Mouse (Mus musculus) urinary bladder, postnatal 4 days (tissue): ENCODE results near the gene Lims1.
A peak's percentile ranks its signal among the peaks of the same experiment; 100 is the strongest.

Source experiments
- DNase-seq, 2 experiments: peaks; one replicate each; pipeline ENCODE4 v3.0.0; 2021 to 2022; ENCODE audit warnings: low spot score in 2 of 2

The Lims1 gene

DNA sequence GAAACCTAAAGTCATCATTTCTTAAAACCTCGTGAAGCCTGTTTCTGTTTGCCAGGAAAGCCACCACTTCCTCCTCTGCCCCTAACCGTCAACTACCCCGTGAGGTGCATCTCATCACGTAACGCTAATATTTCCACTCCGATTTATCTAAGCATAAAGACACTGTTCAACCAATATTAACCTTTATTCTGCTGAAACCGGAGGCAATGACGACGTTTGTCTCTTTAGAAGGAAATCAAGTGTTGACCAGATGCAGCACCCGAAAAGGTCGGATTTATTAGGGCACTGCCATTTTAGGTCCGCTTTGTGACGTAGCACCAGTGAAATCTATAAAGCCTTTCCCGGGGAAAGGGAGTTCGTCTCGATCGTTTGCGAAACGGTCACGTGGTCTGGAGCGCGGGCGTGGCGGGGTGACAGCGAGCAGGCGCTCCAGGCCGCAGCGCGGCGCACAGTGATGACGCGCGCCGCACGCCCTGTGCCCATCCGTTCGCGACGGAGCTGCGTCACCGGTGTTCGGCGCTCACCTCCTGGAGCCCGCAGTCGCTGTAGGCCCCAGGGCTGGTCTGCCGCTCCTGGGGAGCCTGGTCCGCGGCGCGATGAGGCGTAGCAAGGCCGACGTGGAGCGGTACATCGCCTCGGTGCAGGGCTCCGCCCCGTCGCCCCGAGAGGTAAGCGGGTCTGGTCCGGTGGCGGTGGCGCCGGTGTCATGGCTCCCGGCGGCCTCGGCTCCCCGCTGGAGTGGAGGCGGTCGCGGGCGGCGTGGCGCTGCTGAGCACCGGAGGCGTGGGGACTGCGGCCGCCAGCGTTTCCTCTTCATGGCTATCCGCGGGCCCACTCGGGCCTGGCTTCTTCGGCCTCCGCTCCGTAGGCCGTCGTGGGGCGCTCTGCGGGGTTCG, 123.4 kb downstream of the Lims1 start, which contains the start of gene Ranbp2:
TSS of gene Ranbp2 (plus strand) at position 537 of the 896 bp plus-strand sequence.
- peak; percentile 96 to 98 for DNase-seq

DNA sequence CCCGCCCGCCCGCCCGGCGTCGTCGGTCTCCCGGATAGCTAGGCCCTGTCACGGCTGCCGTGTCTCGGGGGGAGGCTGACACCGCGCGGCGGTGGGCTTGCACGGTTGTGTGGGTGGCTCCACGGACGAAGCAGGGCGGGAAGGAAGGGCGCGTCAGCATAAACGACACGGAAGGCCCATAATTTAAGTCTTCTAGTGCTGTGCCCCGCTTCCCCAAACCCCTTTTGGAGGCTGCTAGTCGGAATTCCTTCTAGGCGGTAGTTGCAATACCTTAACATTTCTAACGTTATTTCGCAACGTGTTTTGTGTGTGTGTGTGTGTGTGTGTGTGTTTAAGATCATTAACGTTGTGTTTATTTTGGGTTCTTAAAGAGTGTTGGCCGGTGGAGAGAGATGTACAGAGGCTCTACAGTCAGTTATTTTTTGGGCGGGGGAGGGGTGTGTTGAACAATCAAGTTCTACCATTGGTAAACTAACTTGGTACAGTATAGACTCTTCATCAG, 124.1 kb downstream of the Lims1 start:
- peak in 1 of 2 experiments; percentile 60 for DNase-seq

DNA sequence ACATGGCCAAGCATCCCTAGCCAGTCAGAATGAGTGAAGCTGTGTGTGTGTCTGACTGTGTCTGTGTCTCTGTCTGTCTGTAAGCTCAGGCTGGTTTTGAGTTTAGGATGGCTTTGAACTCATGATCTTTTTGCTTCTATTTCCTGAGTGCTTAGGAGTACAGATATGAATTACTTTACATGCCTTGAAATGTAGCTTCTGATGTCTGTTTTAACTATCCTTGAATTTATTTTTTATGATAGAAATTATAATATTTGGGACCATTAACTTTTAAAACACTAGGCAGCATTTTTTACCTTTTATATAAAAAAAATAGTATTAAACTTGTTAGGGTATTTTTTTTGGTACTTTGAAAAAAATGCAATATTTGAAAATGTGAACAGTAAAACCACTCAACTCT, 128.3 kb downstream of the Lims1 start:
- DNase-seq: no peak

DNA sequence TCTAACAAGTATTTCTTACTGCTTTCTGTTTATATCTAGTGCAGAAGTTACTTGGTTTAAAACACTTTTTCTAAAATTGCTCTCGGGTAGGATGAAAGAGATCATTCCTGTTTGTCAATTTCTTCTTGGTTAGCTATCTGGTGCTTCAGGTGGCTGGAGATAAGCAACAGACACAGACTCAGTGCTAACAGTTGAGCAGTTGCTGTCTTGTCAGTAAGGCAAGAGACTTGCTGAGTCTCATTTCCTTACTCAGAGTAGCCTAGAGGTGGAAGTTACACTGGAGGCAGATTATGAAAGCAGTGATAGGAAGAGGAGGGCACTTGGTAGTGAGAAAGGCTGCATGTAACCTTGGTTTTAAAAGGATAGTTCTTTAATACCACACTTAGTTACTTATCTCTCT, 128.9 kb downstream of the Lims1 start:
- no peak for DNase-seq

DNA sequence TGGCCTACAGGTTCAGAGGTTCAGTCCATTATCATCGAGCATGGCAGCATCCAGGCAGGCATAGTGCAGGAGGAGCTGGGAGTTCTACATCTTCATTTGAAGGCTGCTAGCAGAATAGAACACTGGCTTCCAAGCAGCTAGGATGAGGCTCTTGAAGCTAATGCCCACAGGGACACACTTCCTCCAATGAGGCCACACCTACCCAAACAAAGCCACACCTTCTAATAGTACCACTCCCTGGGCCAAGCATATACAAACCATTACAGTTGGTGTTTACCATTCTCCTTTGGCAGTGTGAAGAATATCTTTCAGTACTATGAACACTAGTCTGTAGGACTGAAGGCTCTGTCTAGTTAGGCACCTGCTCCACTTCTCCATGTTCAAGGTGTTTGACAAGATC, 136.6 kb downstream of the Lims1 start:
- DNase-seq: no peak
